Mouse (Mus musculus) midbrain, embryonic 11.5 days (tissue): ENCODE results near the gene Nudt2. TPM values are rescaled to one million over a fixed set of nuclear protein-coding genes. Genes with fewer than 3 reads are reported as not detected.
A peak's percentile ranks its signal among the peaks of the same experiment; 100 is the strongest.

Experiments
- ATAC-seq: fragments of 200-750 bp; cut with Nextera tagmentation; 2 replicates; pipeline ENCODE4 v1.8.0; 2017; ENCODE audit warnings: moderate TSS enrichment, moderate library complexity; ENCODE audit not compliant: low FRiP score
- DNase-seq: peaks from one replicate; pipeline ENCODE4 v3.0.0; 2015; ENCODE audit warnings: low spot score; ENCODE audit errors: missing footprints
- H3K27ac ChIP-seq: fragments of 300-500 bp; sonication (generic); 2 replicates; pipeline ENCODE4 v1.5.1; 2014; ENCODE audit warnings: low read depth, low read length
- H3K27me3 ChIP-seq: fragments of 300-500 bp; sonication (generic); 2 replicates; pipeline ENCODE4 v1.6.1; 2014; ENCODE audit warnings: mild to moderate bottlenecking, low read length, moderate library complexity, mixed read lengths; ENCODE audit not compliant: control insufficient read depth, insufficient read depth
- H3K36me3 ChIP-seq: fragments of 300-500 bp; sonication (generic); 2 replicates; pipeline ENCODE4 v1.6.1; 2014; ENCODE audit warnings: mild to moderate bottlenecking, low read length, moderate library complexity, mixed read lengths; ENCODE audit not compliant: control insufficient read depth, insufficient read depth
- H3K4me1 ChIP-seq: fragments of 300-500 bp; sonication (generic); 2 replicates; pipeline ENCODE4 v1.6.1; 2014; ENCODE audit warnings: low read length; ENCODE audit not compliant: control insufficient read depth, insufficient read depth
- H3K4me2 ChIP-seq: fragments of 300-500 bp; sonication (generic); 2 replicates; pipeline ENCODE4 v1.6.1; 2014; ENCODE audit warnings: mild to moderate bottlenecking, moderate library complexity
- H3K4me3 ChIP-seq: fragments of 300-500 bp; sonication (generic); 2 replicates; pipeline ENCODE4 v1.5.1; 2014; ENCODE audit warnings: low read depth, low read length
- H3K9ac ChIP-seq: fragments of 300-500 bp; sonication (generic); 2 replicates; pipeline ENCODE4 v1.6.1; 2014; ENCODE audit warnings: low read length
- H3K9me3 ChIP-seq: fragments of 300-500 bp; sonication (generic); 2 replicates; pipeline ENCODE4 v1.6.1; 2016; ENCODE audit warnings: low read length; ENCODE audit not compliant: control insufficient read depth
- WGBS: fragments of 180-500 bp; shearing (Covaris S2); extraction: QIAGEN DNeasy Blood & Tissue Kit; methylation state at CpG from one replicate; pipeline ENCODE4 v1.1.7; 2014; 5-methylcytosine and 5-hydroxymethylcytosine counted together
- polyA plus RNA-seq: library from polyadenylated mRNA; unstranded; fragments of >200 nt; fragmentation: Nextera tagmentation; extraction: Ambion mirVana; gene quantifications from 2 replicates; pipeline ENCODE4 v1.2.1, GENCODE M21; 2014

Gene Nudt2
- polyA plus RNA-seq, 1 experiment from 2014 or later: 70.2 TPM

DNA sequence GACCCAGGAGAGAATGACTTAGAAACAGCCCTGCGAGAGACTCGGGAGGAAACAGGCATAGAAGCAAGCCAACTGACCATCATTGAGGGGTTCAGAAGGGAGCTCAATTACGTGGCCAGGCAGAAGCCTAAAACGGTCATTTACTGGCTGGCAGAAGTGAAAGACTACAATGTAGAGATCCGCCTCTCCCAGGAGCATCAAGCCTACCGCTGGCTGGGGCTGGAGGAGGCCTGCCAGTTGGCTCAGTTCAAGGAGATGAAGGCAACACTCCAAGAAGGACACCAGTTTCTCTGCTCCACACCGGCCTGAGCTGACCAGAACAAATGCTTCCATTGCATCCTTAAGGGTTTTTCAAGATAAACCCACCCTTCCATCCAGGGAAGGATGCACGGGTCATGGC, 15.3 kb downstream of the Nudt2 start:
- Histone ChIP-seq H3K27me3 (no peaks in the 10 kb centered on the region), H3K9ac (no peak overlapping the region), H3K4me3 (no peak overlapping the region), H3K4me2 (no peak overlapping the region), H3K36me3 (no peaks in the 10 kb centered on the region; the same call in 1 of the 2 replicates), H3K9me3 (no peaks in the 10 kb centered on the region), H3K27ac (no peak overlapping the region), H3K4me1 (no peaks in the 10 kb centered on the region)
- ATAC-seq: no peak
- DNase-seq: no peak
- WGBS: 88% methylated on average over 8 of the region's 8 CpGs

DNA sequence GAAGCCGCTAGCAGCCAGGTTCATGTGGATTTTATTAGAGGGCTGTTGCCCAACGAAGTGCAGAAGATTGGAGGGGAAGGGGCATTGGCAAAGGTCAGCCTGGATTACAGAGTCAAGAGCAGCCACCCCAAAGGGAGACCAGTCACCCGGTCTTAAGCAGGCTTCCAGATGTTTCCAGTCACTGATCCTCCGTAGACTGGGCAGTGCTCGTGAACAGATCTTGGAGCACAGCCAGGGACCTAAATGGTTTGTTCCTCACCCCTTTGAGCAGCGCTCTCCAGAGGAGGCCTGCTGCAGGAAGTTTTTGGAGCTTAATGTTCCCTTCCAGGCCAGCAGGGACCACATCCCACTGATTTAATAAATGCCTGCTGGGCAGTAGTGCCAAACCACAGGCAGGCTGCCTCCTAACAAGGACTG, 16.7 kb downstream of the Nudt2 start:
- no peaks in the 10 kb centered on the region; the same call in 1 of the 2 replicates for H3K36me3 ChIP-seq

DNA sequence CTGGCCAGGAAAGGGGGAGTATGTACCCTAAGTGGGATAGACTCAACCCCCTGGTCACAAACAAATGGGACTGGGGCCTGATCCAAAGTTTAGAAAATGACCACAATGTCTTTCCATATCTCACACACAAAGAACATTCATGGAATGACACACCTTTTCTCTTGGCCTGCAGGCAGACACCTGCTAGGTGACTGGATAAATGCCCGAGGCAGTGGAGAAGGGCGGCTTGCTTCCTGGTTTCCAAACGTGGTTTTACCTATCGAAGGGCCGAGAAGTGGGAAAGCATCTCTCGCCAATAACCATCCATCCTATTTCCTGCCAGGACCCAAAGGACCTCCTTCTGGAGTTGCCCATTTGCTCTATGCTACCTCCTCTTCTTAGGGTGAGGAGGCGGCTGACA, 28.0 kb downstream of the Nudt2 start:
- ATAC-seq: no peak
- Histone ChIP-seq H3K36me3 (no peaks in the 10 kb centered on the region; the same call in 1 of the 2 replicates), H3K4me3 (no peak overlapping the region), H3K4me2 (no peak overlapping the region), H3K27me3 (peaks cover 15% of the 10 kb centered on the region), H3K4me1 (peaks cover 3% of the 10 kb centered on the region), H3K9ac (no peak overlapping the region), H3K27ac (no peak overlapping the region), H3K9me3 (no peaks in the 10 kb centered on the region)
- no peak for DNase-seq
- 84% methylated on average over 7 of the region's 7 CpGs for WGBS

More for the DNA sequence above, 16.7 kb downstream of the Nudt2 start:
- WGBS: 75% methylated on average over 6 of the region's 6 CpGs
- Histone ChIP-seq H3K4me1 (no peaks in the 10 kb centered on the region), H3K9me3 (peaks cover 3% of the 10 kb centered on the region), H3K4me2 (no peak overlapping the region), H3K4me3 (no peak overlapping the region), H3K9ac (no peak overlapping the region), H3K27ac (no peak overlapping the region), H3K27me3 (no peaks in the 10 kb centered on the region)
- ATAC-seq (no peak), DNase-seq (no peak)

DNA sequence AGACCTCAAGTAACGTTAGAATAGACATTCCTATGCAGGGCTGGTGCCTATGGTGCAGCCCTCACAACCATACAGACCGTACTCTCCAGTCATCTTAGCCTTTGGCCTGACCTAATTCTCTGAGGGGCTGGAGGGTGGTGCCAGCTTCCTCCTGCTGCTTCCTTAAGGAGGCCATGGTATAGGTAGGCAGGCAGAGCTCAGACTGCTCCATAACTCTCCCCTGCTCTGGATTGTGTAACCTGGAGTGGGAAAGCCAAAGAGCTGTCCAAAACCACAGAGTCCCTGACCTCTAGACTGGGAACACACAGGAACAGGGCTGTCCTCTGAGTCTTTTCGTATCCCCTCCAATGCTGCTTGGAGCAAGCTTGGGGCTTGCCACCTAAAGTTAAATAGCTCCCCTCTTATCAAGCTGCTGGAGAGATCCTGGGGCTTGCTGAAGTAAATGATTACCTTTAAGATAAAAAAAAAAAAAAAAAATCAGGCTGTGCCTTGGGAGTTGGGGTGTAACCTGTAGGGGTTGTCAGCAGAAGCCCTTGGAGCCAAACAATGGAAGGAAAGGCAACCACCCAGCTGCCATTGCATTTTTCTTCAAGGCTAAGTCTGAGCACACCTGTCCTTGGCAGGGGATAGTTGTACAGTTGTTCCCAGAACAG, 28.6 kb downstream of the Nudt2 start:
- H3K9ac ChIP-seq: no peak overlapping the region
- no peaks in the 10 kb centered on the region; the same call in 1 of the 2 replicates for H3K36me3 ChIP-seq
- ATAC-seq: no peak
- H3K9me3 ChIP-seq: no peaks in the 10 kb centered on the region
- H3K4me3 ChIP-seq: no peak overlapping the region
- WGBS: 78% methylated on average over 3 of the region's 3 CpGs
- H3K4me2 ChIP-seq: no peak overlapping the region
- H3K27me3 ChIP-seq: peaks cover 21% of the 10 kb centered on the region
- DNase-seq: no peak
- peaks cover 10% of the 10 kb centered on the region for H3K4me1 ChIP-seq
- no peak overlapping the region for H3K27ac ChIP-seq

DNA sequence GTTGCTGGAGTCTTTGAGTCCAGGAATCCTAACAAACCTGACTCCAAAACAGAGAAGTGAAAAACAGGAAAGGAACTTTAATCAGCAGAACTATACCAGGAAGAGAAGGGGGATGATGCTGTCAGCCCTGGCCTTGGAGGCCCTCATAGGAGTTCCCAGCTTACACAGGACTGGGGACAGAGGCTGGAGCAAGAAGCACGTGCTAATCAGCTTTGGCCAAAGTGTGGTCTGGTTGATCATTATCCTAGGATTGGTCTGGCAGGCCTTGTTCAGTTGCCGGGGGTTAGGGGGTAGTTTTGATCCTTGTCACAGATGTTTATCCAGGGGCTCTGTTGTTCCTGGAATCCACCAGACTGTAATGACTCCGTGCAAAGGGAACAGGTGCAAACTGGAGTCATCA, 29.4 kb downstream of the Nudt2 start:
- ATAC-seq (no peak), DNase-seq (no peak)
- Histone ChIP-seq H3K9me3 (no peaks in the 10 kb centered on the region), H3K9ac (no peak overlapping the region), H3K4me2 (no peak overlapping the region), H3K4me1 (peaks cover 17% of the 10 kb centered on the region), H3K36me3 (no peaks in the 10 kb centered on the region; the same call in 1 of the 2 replicates), H3K27ac (no peak overlapping the region), H3K4me3 (no peak overlapping the region), H3K27me3 (peaks cover 29% of the 10 kb centered on the region)
- WGBS: 56% methylated on average over 3 of the region's 3 CpGs

DNA sequence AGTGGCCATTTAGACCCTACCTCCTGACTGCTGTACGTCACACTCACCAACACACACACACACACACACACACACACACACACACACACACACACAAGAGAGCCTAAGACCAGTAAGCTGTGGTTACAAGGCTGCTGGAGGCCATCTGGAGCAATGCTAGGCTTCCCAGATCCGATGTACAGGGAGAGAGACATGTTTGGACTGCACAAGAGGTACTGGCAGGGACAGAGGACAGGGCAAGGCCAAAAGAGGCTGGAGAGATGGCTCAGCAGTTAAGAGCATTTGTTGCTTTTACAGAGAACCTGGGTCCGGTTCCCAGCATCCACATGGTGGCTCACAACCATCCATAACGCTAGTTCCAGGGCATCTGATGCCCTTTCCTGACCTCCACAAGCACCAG, 30.1 kb downstream of the Nudt2 start:
- ATAC-seq (no peak), DNase-seq (no peak)
- Histone ChIP-seq H3K36me3 (no peaks in the 10 kb centered on the region; the same call in 1 of the 2 replicates), H3K4me2 (no peak overlapping the region), H3K4me1 (peaks cover 17% of the 10 kb centered on the region), H3K9ac (no peak overlapping the region), H3K9me3 (no peaks in the 10 kb centered on the region), H3K27ac (no peak overlapping the region), H3K4me3 (no peak overlapping the region), H3K27me3 (peaks cover 36% of the 10 kb centered on the region)
- 92% methylated on average over 4 of the region's 4 CpGs for whole genome bisulfite sequencing

DNA sequence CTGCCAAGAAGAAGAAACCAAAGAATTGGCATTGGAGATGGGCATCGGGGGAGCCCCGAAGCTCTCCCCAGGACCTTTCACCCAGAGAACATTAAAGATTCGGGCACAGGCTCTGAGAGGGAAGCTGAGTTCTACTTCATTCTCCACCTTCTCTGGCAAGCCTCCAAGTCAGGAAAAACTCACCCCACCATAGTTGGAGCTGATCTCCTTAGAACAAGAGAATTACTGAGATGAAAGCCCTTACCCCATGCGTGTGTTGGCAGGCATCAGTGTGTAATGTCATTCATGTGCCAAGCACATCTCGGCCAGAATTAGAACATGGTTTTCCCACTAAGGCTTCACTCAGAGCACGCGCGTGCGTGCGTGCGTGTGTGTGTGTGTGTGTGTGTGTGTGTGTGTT, 30.9 kb downstream of the Nudt2 start:
- whole genome bisulfite sequencing: 89% methylated on average over 11 of the region's 11 CpGs
- Histone ChIP-seq H3K4me2 (no peak overlapping the region), H3K27ac (no peak overlapping the region), H3K9ac (no peak overlapping the region), H3K4me1 (peaks cover 17% of the 10 kb centered on the region), H3K4me3 (no peak overlapping the region), H3K9me3 (no peaks in the 10 kb centered on the region), H3K36me3 (no peaks in the 10 kb centered on the region; the same call in 1 of the 2 replicates), H3K27me3 (peaks cover 44% of the 10 kb centered on the region)
- no peak for ATAC-seq
- DNase-seq: peak; percentile 33

DNA sequence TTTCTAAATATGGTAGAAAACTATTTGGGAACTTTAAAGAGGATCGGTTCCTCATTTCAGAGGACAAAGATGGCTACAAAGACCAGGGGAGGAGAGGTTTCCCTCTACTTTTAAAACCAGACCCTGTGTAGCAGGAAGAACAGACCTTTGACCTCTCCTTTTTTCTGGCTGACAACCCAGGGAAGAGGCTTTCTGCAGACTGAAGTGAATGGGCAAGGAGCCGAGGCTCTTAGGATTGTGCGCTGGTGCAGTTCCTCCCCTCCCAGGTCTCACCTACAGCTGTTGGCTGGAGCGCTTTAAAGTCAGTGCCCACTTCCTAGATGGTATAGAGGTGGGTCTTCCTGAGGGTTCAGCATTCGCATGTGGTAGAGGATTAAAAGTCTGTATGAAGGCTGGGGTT, 32.1 kb downstream of the Nudt2 start:
- peaks cover 22% of the 10 kb centered on the region for H3K4me1 ChIP-seq
- no peak overlapping the region; the same call in 1 of the 2 replicates for H3K4me2 ChIP-seq
- peaks cover 54% of the 10 kb centered on the region for H3K27me3 ChIP-seq
- H3K9me3 ChIP-seq: no peaks in the 10 kb centered on the region
- no peaks in the 10 kb centered on the region; the same call in 1 of the 2 replicates for H3K36me3 ChIP-seq
- WGBS: 39% methylated on average over 5 of the region's 5 CpGs
- ATAC-seq: no peak
- DNase-seq: no peak
- no peak overlapping the region for H3K4me3 ChIP-seq
- H3K9ac ChIP-seq: no peak overlapping the region
- no peak overlapping the region for H3K27ac ChIP-seq

DNA sequence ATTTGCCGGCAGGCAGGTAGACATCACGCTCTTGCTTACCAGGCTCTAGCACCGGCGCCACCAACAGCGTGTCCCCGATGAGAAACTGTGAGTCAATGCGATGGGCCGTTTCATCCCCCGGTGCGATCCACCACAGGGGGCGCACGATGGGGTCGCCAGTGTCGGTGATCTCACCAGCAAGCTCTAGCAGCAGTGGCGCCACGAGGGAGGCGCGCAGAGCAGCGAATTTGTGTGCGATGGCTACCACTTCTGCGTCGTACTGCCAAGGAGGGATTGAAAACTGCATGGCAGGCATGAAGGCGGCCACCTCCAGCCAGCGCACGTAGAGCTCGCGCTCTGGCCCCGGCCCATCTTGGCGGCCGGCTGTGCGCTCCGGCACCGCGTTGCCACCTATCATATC, 32.6 kb downstream of the Nudt2 start:
- Histone ChIP-seq H3K27me3 (peaks cover 56% of the 10 kb centered on the region), H3K9me3 (no peaks in the 10 kb centered on the region), H3K36me3 (no peaks in the 10 kb centered on the region; the same call in 1 of the 2 replicates), H3K4me3 (peak overlapping the region; percentile 28), H3K4me2 (peak overlapping the region; percentile 54), H3K9ac (peak overlapping the region; percentile 16; the same call in 1 of the 2 replicates), H3K4me1 (peaks cover 27% of the 10 kb centered on the region), H3K27ac (no peak overlapping the region)
- DNase-seq (peak; percentile 94), ATAC-seq (peak; percentile 41)
- WGBS: 2% methylated on average over 34 of the region's 34 CpGs
